Mouse (Mus musculus) neural tube, embryonic 14.5 days (tissue): ENCODE measurements around the gene Ranbp9. TPM values are rescaled to one million over a fixed set of nuclear protein-coding genes. Genes with fewer than 3 reads are reported as not detected.

Source experiments
- ATAC-seq: fragments of 200-750 bp; cut with Nextera tagmentation; 2 replicates; pipeline ENCODE4 v1.8.0; 2017; ENCODE audit warnings: low read depth, mild to moderate bottlenecking, moderate TSS enrichment, moderate library complexity
- H3K27ac ChIP-seq: fragments of 300-500 bp; sonication (generic); 2 replicates; pipeline ENCODE4 v1.5.1; 2014; ENCODE audit warnings: low read depth, mild to moderate bottlenecking, control low read depth, low read length, moderate library complexity, mixed read lengths
- H3K27me3 ChIP-seq: fragments of 300-500 bp; sonication (generic); 2 replicates; pipeline ENCODE4 v1.6.1; 2014; ENCODE audit warnings: low read length; ENCODE audit not compliant: control insufficient read depth, insufficient read depth
- H3K36me3 ChIP-seq: fragments of 300-500 bp; sonication (generic); 2 replicates; pipeline ENCODE4 v1.6.1; 2014; ENCODE audit warnings: low read length, mixed read lengths; ENCODE audit not compliant: control insufficient read depth, insufficient read depth
- H3K4me1 ChIP-seq: fragments of 300-500 bp; sonication (generic); 2 replicates; pipeline ENCODE4 v1.6.1; 2014; ENCODE audit warnings: low read length; ENCODE audit not compliant: control insufficient read depth, insufficient read depth
- H3K4me2 ChIP-seq: fragments of 300-500 bp; sonication (generic); 2 replicates; pipeline ENCODE4 v1.6.1; 2014; ENCODE audit warnings: mild to moderate bottlenecking, low read depth, low read length, control low read depth
- H3K4me3 ChIP-seq: fragments of 300-500 bp; sonication (generic); 2 replicates; pipeline ENCODE4 v1.5.1; 2014; ENCODE audit warnings: low read depth, low read length, control low read depth, mixed read lengths
- H3K9ac ChIP-seq: fragments of 300-500 bp; sonication (generic); replicated peaks from 2 replicates; pipeline ENCODE4 v1.6.1; 2014; ENCODE audit warnings: low read depth, mild to moderate bottlenecking, control low read depth, low read length, mixed read lengths
- H3K9me3 ChIP-seq: fragments of 300-500 bp; sonication (generic); 2 replicates; pipeline ENCODE4 v1.6.1; 2016; ENCODE audit warnings: low read length; ENCODE audit not compliant: control insufficient read depth
- WGBS: fragments of 180-500 bp; shearing (Covaris S2); extraction: QIAGEN DNeasy Blood & Tissue Kit; methylation state at CpG from one replicate; pipeline ENCODE4 v1.1.7; 2014; 5-methylcytosine and 5-hydroxymethylcytosine counted together
- polyA plus RNA-seq: library from polyadenylated mRNA; unstranded; fragments of >200 nt; fragmentation: Nextera tagmentation; extraction: Ambion mirVana; gene quantifications from 2 replicates; pipeline ENCODE4 v1.2.1, GENCODE M21; 2014

Ranbp9 gene
- polyA plus RNA-seq, 1 experiment from 2014 or later: 19.2 TPM

DNA sequence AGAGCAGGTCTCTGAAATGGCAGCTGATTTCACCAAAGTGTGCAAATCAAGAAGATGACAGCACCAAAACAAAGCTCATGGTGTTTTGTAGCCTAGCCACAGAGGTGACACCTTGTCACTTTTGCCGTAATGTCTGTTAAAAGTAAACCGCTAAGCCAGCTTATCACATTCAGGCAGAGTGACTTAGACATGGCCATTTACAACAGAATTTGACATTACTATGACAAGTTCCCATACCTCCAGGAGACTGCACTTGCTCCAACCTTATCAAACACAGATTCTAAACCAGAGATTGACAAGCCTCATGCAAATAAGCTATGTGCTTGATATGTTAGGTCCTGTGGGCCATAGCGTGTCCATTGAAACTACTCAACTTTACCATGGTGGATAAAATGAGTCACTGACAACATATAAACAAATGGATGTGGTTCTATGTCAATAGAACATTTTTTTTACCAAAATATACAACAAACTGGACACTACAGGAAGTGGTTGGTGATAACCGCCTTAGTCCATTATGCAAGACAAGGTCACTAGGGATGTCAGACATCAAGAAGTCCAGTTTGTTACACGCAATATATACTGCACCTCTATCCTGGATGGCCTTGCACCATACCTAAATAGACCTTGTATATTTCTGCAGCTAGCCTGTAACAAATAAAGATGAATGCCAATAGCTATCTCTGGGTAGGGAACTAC lies 4.3 kb upstream of the Ranbp9 start:
- no peak for ATAC-seq
- Histone ChIP-seq H3K9me3 (no peaks in the 10 kb centered on the region), H3K4me2 (no peak overlapping the region), H3K4me1 (0 out of 2 replicates have a peak, but pooled peaks cover 3% of the 10 kb centered on the region), H3K9ac (no peak overlapping the region), H3K27ac (no peak overlapping the region), H3K27me3 (no peaks in the 10 kb centered on the region), H3K4me3 (no peak overlapping the region), H3K36me3 (no peaks in the 10 kb centered on the region)
- WGBS: 96% methylated on average over 5 of the region's 5 CpGs

GRCm38 (mm10) chr13:43482782-43483181 lies 1.7 kb upstream of the Ranbp9 start:
- H3K4me2 ChIP-seq: no peak overlapping the region
- H3K4me1 ChIP-seq: peaks cover 12% of the 10 kb centered on the region
- no peak overlapping the region for H3K9ac ChIP-seq
- no peak overlapping the region for H3K4me3 ChIP-seq
- no peak overlapping the region for H3K27ac ChIP-seq
- ATAC-seq: no peak
- H3K27me3 ChIP-seq: no peaks in the 10 kb centered on the region
- H3K9me3 ChIP-seq: no peaks in the 10 kb centered on the region
- no peaks in the 10 kb centered on the region for H3K36me3 ChIP-seq
- WGBS: 94% methylated on average over 9 of the region's 9 CpGs

GRCm38 (mm10) chr13:43481859-43482245 lies 770 bp upstream of the Ranbp9 start:
- H3K27ac ChIP-seq: peak overlapping the region; percentile 99
- H3K9me3 ChIP-seq: no peaks in the 10 kb centered on the region
- H3K36me3 ChIP-seq: no peaks in the 10 kb centered on the region
- H3K27me3 ChIP-seq: no peaks in the 10 kb centered on the region
- H3K4me1 ChIP-seq: peaks cover 19% of the 10 kb centered on the region
- 25% methylated on average over 6 of the region's 6 CpGs for WGBS
- peak overlapping the region; percentile 98 for H3K9ac ChIP-seq
- H3K4me2 ChIP-seq: peak overlapping the region; percentile 49
- H3K4me3 ChIP-seq: peak overlapping the region; percentile 96
- peak; percentile 24; the same call in 1 of the 2 replicates for ATAC-seq

- Histone ChIP-seq H3K4me1 (peaks cover 23% of the 10 kb centered on the region), H3K4me3 (peak overlapping the region; percentile 96), H3K4me2 (peak overlapping the region; percentile 85), H3K36me3 (no peaks in the 10 kb centered on the region), H3K27ac (peak overlapping the region; percentile 99), H3K27me3 (no peaks in the 10 kb centered on the region), H3K9me3 (no peaks in the 10 kb centered on the region), H3K9ac (peak overlapping the region; percentile 98)
- WGBS: 0% methylated on average over 23 of the region's 67 CpGs
- peak; percentile 1; the same call in 1 of the 2 replicates for ATAC-seq
Observed at GRCm38 (mm10) chr13:43480595-43480956, 506 bp downstream of the Ranbp9 start.

DNA sequence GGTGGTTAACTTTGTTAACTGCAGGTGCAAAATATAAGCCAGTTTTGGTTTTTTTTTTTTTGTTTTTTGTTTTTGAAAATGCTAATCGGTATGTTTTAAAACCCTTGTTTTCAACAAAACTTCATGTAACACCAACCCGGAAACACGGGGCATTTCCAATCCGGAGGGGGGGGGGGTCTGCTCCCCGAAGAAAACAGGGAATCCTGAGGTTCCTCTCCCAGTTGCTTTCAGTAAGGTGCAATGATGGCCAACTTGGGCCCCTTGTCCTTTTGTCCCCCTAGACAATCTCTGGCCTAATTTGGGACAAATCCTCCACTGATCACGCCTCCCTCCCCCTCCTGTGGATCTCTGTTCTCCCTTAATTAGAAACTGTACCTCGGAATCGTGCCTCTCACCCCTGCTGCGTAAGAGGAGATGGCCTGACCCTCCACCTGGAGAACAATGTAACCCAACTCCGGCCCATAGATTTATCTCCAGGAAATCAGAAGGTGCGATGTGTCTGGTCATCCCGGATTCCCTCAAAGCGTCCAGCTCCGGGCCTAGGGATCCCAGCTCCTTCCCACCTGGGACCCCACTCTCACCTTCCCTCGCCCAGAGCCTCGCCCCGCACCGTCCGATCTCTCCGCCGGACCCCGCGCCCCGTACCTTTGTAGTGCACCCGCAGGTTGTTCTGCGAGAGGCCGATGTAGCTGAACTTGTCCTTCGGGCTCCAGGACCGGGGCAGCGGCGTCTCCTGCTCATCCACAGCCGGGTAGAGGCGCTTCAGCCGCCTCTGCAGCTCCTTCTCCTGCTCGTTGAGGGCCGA lies 1.1 kb downstream of the Ranbp9 start:
- Histone ChIP-seq H3K4me1 (peaks cover 23% of the 10 kb centered on the region), H3K27me3 (no peaks in the 10 kb centered on the region), H3K9ac (peak overlapping the region; percentile 98), H3K4me3 (peak overlapping the region; percentile 96), H3K27ac (peak overlapping the region; percentile 99), H3K9me3 (no peaks in the 10 kb centered on the region), H3K4me2 (peak overlapping the region; percentile 85), H3K36me3 (no peaks in the 10 kb centered on the region)
- no peak for ATAC-seq
- under 1% methylated on average over 36 of the region's 36 CpGs for WGBS

GRCm38 (mm10) chr13:43479024-43479705 lies 1.9 kb downstream of the Ranbp9 start:
- peak overlapping the region; percentile 85 for H3K4me2 ChIP-seq
- no peaks in the 10 kb centered on the region for H3K9me3 ChIP-seq
- peak overlapping the region; percentile 96 for H3K4me3 ChIP-seq
- H3K9ac ChIP-seq: peak overlapping the region; percentile 98; the same call in 1 of the 2 replicates
- no peak for ATAC-seq
- H3K36me3 ChIP-seq: no peaks in the 10 kb centered on the region
- WGBS: 5% methylated on average over 6 of the region's 6 CpGs
- peaks cover 23% of the 10 kb centered on the region for H3K4me1 ChIP-seq
- H3K27ac ChIP-seq: no peak overlapping the region; the same call in 1 of the 2 replicates
- H3K27me3 ChIP-seq: no peaks in the 10 kb centered on the region

GRCm38 (mm10) chr13:43478586-43478985 lies 2.5 kb downstream of the Ranbp9 start:
- Histone ChIP-seq H3K9ac (peak overlapping the region; percentile 48; the same call in 1 of the 2 replicates), H3K9me3 (no peaks in the 10 kb centered on the region), H3K36me3 (no peaks in the 10 kb centered on the region), H3K27me3 (no peaks in the 10 kb centered on the region), H3K27ac (peak overlapping the region; percentile 64; the same call in 1 of the 2 replicates), H3K4me1 (peaks cover 23% of the 10 kb centered on the region), H3K4me2 (peak overlapping the region; percentile 85), H3K4me3 (peak overlapping the region; percentile 96)
- ATAC-seq: no peak
- 11% methylated on average over 8 of the region's 8 CpGs for WGBS

GRCm38 (mm10) chr13:43477098-43477697 lies 3.9 kb downstream of the Ranbp9 start:
- WGBS: 89% methylated on average over 3 of the region's 3 CpGs
- Histone ChIP-seq H3K27me3 (no peaks in the 10 kb centered on the region), H3K27ac (no peak overlapping the region), H3K4me3 (no peak overlapping the region), H3K4me1 (peaks cover 22% of the 10 kb centered on the region), H3K36me3 (no peaks in the 10 kb centered on the region), H3K9ac (no peak overlapping the region), H3K9me3 (no peaks in the 10 kb centered on the region), H3K4me2 (peak overlapping the region; percentile 85; the same call in 1 of the 2 replicates)
- no peak for ATAC-seq
